Mouse (Mus musculus) hindbrain, embryonic 12.5 days (tissue): Measurements from ENCODE around the gene Wfdc15b. TPM values are rescaled to one million over a fixed set of nuclear protein-coding genes. Genes with fewer than 3 reads are reported as not detected.
"Not testable (repeated sequence)": the region's sequence is repeated elsewhere in the genome, so short reads cannot be mapped to it uniquely, and the experiment has no call there.

ENCODE experiments used
- ATAC-seq: fragments of 200-750 bp; cut with Nextera tagmentation; 2 replicates; pipeline ENCODE4 v1.8.0; 2017; ENCODE audit warnings: moderate TSS enrichment; ENCODE audit not compliant: low FRiP score
- H3K27ac ChIP-seq: fragments of 300-500 bp; sonication (generic); 2 replicates; pipeline ENCODE4 v1.5.1; 2016; ENCODE audit warnings: mild to moderate bottlenecking
- H3K27me3 ChIP-seq: fragments of 300-500 bp; sonication (generic); 2 replicates; pipeline ENCODE4 v1.6.1; 2016; ENCODE audit warnings: mild to moderate bottlenecking
- H3K36me3 ChIP-seq: fragments of 300-500 bp; sonication (generic); 2 replicates; pipeline ENCODE4 v1.6.1; 2016; ENCODE audit warnings: mild to moderate bottlenecking
- H3K4me1 ChIP-seq: fragments of 300-500 bp; sonication (generic); 2 replicates; pipeline ENCODE4 v1.6.1; 2016
- H3K4me2 ChIP-seq: fragments of 300-500 bp; sonication (generic); replicated peaks from 2 replicates; pipeline ENCODE4 v1.6.1; 2016; ENCODE audit warnings: mild to moderate bottlenecking
- H3K4me3 ChIP-seq: fragments of 300-500 bp; sonication (generic); 2 replicates; pipeline ENCODE4 v1.5.1; 2016; ENCODE audit warnings: mild to moderate bottlenecking
- H3K9ac ChIP-seq: fragments of 300-500 bp; sonication (generic); 2 replicates; pipeline ENCODE4 v1.6.1; 2016; ENCODE audit warnings: mild to moderate bottlenecking, moderate library complexity
- H3K9me3 ChIP-seq: fragments of 300-500 bp; sonication (generic); replicated peaks from 2 replicates; pipeline ENCODE4 v1.6.1; 2016; ENCODE audit warnings: mild to moderate bottlenecking
- whole genome bisulfite sequencing: fragments of 180-500 bp; shearing (Covaris S2); methylation state at CpG from one replicate; pipeline ENCODE4 v1.1.7; 2016; 5-methylcytosine and 5-hydroxymethylcytosine counted together
- polyA plus RNA-seq: library from polyadenylated mRNA; unstranded; fragments of >200 nt; fragmentation: Nextera tagmentation; extraction: Ambion mirVana; gene quantifications from 2 replicates; pipeline ENCODE4 v1.2.1, GENCODE M21; 2016

The Wfdc15b gene
- polyA plus RNA-seq = not detected in 2 replicates

GRCm38 (mm10) chr2:164221522-164221921 lies at the start of gene Wfdc15b:
Gene Wfdc15b (minus strand): TSS chr2:164221660.
- Histone ChIP-seq H3K4me2 (no peak within 1 kb of the TSS), H3K4me3 (no peak within 1 kb of the TSS), H3K27ac (no peak within 1 kb of the TSS), H3K27me3 (no peaks in the 10 kb centered on the region), H3K36me3 (no peaks in the 10 kb centered on the region), H3K9me3 (no peaks in the 10 kb centered on the region), H3K9ac (no peak within 1 kb of the TSS), H3K4me1 (no peaks in the 10 kb centered on the region)
- ATAC-seq = no peak
- WGBS = 80% methylated on average over 11 of the region's 11 CpGs

DNA sequence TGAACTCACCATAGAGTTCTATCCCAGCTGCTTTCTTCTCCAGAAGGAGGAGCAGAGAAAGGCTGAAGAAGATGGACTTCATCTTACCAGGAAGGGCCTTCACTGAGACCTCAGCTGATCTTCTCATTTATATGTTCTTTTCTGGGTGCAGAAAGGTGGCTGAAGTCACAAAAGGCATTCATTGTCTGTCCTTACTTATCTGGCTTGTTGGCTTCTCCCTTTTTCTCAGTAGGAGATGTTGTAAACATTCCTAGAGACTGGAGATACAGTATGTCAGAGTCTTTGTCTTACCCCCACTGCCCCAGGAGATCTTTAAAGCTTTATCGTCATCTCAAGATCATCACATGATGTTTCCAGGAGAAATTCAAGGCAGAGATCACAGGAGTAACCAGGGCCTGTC lies 35.1 kb upstream of the Wfdc15b start, which contains the start of gene Svs3b:
Gene Svs3b (minus strand): TSS at position 101 of the 400 bp plus-strand sequence.
- WGBS = 93% methylated on average over 1 of the region's 1 CpGs

GRCm38 (mm10) chr2:164238366-164238765 lies 16.9 kb upstream of the Wfdc15b start, which contains the start of gene Svs2:
Gene Svs2 (minus strand): TSS chr2:164238466.
- H3K4me2 ChIP-seq = no peak within 1 kb of the TSS
- no peaks in the 10 kb centered on the region for H3K36me3 ChIP-seq
- 0 out of 2 replicates have a peak, but pooled peaks cover 3% of the 10 kb centered on the region for H3K9me3 ChIP-seq
- H3K4me1 ChIP-seq = no peaks in the 10 kb centered on the region
- H3K9ac ChIP-seq = no peak within 1 kb of the TSS
- WGBS = 91% methylated on average over 3 of the region's 3 CpGs
- no peak for ATAC-seq
- no peak within 1 kb of the TSS for H3K4me3 ChIP-seq
- no peaks in the 10 kb centered on the region for H3K27me3 ChIP-seq
- no peak within 1 kb of the TSS for H3K27ac ChIP-seq

More for the DNA sequence above, 35.1 kb upstream of the Wfdc15b start, which contains the start of gene Svs3b:
- H3K4me1 ChIP-seq, H3K4me3 ChIP-seq, H3K9me3 ChIP-seq, H3K4me2 ChIP-seq, H3K36me3 ChIP-seq, ATAC-seq, H3K9ac ChIP-seq, H3K27ac ChIP-seq, H3K27me3 ChIP-seq: not testable (repeated sequence)

- no peak overlapping the region for H3K4me3 ChIP-seq
- no peaks in the 10 kb centered on the region for H3K27me3 ChIP-seq
- H3K4me1 ChIP-seq = no peaks in the 10 kb centered on the region
- no peaks in the 10 kb centered on the region for H3K9me3 ChIP-seq
- WGBS = 91% methylated on average over 8 of the region's 8 CpGs
- H3K27ac ChIP-seq = no peak overlapping the region
- no peak overlapping the region for H3K9ac ChIP-seq
- no peak for ATAC-seq
- no peak overlapping the region for H3K4me2 ChIP-seq
- no peaks in the 10 kb centered on the region for H3K36me3 ChIP-seq
These were observed 11.2 kb upstream of the Wfdc15b start for GRCm38 (mm10) chr2:164232671-164233070.

DNA sequence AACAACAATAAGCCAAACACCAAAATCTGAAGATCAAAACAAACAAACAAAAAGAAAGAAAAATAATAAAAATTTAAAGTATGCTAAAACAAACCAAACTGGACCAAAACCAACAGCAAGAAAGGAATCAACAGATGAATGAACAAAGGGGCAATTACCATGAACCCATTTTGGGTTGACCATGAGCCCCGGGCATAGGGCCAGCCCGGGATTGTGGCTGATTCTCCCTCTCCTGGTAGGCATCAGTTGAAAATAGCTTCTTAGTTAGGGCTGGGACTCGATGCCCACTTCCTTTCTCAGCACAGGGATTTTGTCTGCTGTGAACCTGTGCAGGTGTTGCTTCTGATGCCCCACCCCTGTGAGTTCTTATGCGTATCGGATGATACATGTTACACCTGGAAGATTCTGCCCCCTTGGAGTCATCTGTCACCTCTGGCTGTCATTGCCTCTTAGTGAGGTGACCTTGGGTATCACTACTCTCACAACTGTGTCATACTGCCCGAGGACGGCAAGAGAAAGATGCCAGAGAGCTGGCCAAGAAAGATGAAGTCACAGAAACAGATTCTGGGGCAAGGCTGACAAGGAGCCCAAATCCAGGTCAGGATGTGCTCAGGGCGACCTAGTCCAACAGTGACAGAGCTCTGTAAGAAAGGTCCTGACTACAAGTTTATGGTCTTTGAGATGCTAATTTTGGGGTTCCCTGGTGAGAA lies 7.1 kb upstream of the Wfdc15b start:
- no peaks in the 10 kb centered on the region for H3K27me3 ChIP-seq
- H3K9ac ChIP-seq = no peak overlapping the region
- no peak overlapping the region for H3K4me3 ChIP-seq
- no peak overlapping the region for H3K27ac ChIP-seq
- ATAC-seq = no peak
- no peaks in the 10 kb centered on the region for H3K36me3 ChIP-seq
- no peaks in the 10 kb centered on the region for H3K4me1 ChIP-seq
- no peaks in the 10 kb centered on the region for H3K9me3 ChIP-seq
- 88% methylated on average over 8 of the region's 8 CpGs for WGBS
- no peak overlapping the region for H3K4me2 ChIP-seq

DNA sequence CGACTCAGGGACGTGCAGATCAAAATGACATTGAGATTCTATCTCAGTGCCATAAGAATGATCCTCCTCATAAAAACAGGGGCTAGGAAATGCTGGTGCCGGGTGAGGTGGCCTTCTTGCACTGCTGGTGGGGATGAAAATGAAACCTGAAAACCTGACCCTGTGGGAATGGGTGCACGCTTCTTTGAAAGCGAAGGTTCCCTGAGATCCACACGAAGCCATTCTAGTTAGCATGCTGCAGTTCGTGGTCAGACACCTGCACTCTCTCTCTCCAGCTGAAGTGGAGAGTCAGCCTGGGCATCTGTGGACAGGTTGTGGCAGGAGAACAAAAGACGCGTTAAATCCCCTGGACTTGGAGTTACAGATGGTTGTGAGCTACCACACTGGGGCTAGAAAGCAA lies 2.2 kb downstream of the Wfdc15b start:
- Histone ChIP-seq H3K27me3 (no peaks in the 10 kb centered on the region), H3K4me1 (no peaks in the 10 kb centered on the region), H3K9me3 (no peaks in the 10 kb centered on the region), H3K27ac (no peak overlapping the region), H3K4me3 (no peak overlapping the region), H3K4me2 (no peak overlapping the region), H3K36me3 (no peaks in the 10 kb centered on the region), H3K9ac (no peak overlapping the region)
- 90% methylated on average over 9 of the region's 9 CpGs for WGBS
- no peak for ATAC-seq

GRCm38 (mm10) chr2:164212711-164213110 lies 8.7 kb downstream of the Wfdc15b start:
- Histone ChIP-seq H3K4me1 (no peaks in the 10 kb centered on the region), H3K36me3 (no peaks in the 10 kb centered on the region), H3K27ac (no peak overlapping the region), H3K4me3 (no peak overlapping the region), H3K9ac (no peak overlapping the region), H3K27me3 (no peaks in the 10 kb centered on the region), H3K4me2 (no peak overlapping the region), H3K9me3 (no peaks in the 10 kb centered on the region)
- ATAC-seq = no peak
- WGBS = 94% methylated on average over 5 of the region's 5 CpGs

GRCm38 (mm10) chr2:164210892-164211291 lies 10.6 kb downstream of the Wfdc15b start:
- no peak for ATAC-seq
- Histone ChIP-seq H3K27ac (no peak overlapping the region), H3K4me3 (no peak overlapping the region), H3K9ac (no peak overlapping the region), H3K4me2 (no peak overlapping the region), H3K4me1 (no peaks in the 10 kb centered on the region), H3K27me3 (no peaks in the 10 kb centered on the region), H3K9me3 (no peaks in the 10 kb centered on the region), H3K36me3 (no peaks in the 10 kb centered on the region)
- 79% methylated on average over 4 of the region's 4 CpGs for WGBS

DNA sequence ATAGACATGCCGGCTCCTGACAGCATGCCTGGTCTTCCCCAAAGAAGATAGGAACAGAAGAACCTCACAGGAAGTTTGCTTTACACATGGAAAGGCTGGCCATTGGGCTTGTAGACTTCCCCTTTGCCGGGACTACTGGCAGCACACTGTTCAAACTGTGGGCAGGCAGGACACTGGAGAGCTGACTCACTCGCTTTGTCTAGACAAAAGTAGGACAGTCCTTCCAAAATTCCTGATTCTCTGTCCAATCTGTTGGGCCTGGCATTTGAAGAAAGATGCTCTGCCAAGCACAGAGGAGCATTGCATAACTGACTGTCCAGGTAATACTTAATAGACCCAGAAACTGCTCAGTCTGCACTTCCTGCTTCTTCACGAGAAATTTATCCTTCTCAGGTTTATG lies 14.8 kb downstream of the Wfdc15b start:
- H3K4me2 ChIP-seq = no peak overlapping the region
- no peaks in the 10 kb centered on the region for H3K27me3 ChIP-seq
- H3K27ac ChIP-seq = no peak overlapping the region
- no peak overlapping the region for H3K4me3 ChIP-seq
- no peaks in the 10 kb centered on the region for H3K4me1 ChIP-seq
- H3K9me3 ChIP-seq = no peaks in the 10 kb centered on the region
- WGBS = 86% methylated on average over 4 of the region's 4 CpGs
- H3K9ac ChIP-seq = no peak overlapping the region
- H3K36me3 ChIP-seq = no peaks in the 10 kb centered on the region
- ATAC-seq = no peak

DNA sequence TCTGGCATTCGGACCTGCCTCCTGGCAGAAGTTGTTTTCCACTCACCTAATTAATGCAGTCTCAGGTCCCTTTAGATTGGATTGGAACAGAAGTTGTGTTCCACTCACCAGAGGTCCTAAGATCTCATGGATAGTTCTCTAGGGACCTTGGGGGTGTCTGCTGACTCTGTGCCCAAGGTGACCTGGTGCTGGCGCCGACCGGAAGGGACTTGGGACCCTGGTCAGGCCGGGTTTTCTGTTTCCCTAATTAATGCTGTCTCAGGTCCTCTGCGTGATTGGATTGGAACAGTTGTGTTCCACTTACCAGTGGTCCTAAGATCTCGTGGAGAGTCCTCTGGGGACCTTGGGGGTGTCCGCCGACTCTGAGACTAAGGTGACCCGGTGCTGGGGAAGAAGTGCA lies 15.4 kb downstream of the Wfdc15b start:
- H3K4me3 ChIP-seq, H3K4me2 ChIP-seq: not testable (repeated sequence)
- WGBS = 93% methylated on average over 10 of the region's 10 CpGs

DNA sequence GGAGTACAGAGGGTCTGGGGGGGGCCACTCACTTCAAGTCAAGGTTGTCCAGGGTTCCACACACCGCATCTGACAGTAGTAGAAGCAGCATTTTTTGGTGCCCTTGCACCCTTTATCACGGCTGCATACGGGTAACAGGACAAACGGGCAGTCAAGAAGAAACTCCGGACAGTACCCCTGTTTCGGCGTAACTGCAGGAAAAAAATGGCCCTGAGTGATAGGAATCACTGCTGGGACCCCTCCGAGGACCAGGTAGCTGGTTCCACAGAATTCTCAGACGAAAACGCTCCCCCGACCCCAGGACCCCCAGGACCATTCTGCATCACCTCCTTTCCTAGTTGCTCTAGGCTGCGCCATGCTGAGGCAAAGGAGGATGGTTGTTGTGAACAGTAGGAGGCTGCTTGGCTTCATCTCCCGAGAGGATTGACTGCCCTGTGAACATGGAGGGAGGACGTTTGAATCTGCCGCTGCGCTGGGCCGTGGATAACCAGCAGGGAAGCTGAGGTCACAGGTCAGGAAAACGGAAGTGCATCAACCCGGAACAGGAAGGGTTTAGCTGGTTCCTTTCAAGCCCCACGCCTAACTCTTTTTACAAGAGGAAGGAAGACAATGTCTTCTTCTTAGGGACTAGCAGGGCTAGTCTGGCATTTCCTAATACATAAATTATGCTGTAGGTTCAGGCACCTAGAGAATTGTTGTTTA lies 21.7 kb downstream of the Wfdc15b start, which contains the start of gene Wfdc15a:
Gene Wfdc15a (minus strand): TSS at position 505 of the 702 bp plus-strand sequence.
- H3K4me1 ChIP-seq = no peaks in the 10 kb centered on the region
- H3K27me3 ChIP-seq = no peaks in the 10 kb centered on the region
- H3K9me3 ChIP-seq = no peaks in the 10 kb centered on the region
- H3K4me2 ChIP-seq = no peak within 1 kb of the TSS
- no peak within 1 kb of the TSS for H3K4me3 ChIP-seq
- no peak for ATAC-seq
- H3K27ac ChIP-seq = no peak within 1 kb of the TSS
- no peaks in the 10 kb centered on the region for H3K36me3 ChIP-seq
- 77% methylated on average over 20 of the region's 20 CpGs for WGBS
- H3K9ac ChIP-seq = no peak within 1 kb of the TSS

More for the DNA sequence above, 15.4 kb downstream of the Wfdc15b start:
- H3K27me3 ChIP-seq, ATAC-seq, H3K27ac ChIP-seq, H3K9me3 ChIP-seq, H3K4me1 ChIP-seq, H3K9ac ChIP-seq, H3K36me3 ChIP-seq: not testable (repeated sequence)

GRCm38 (mm10) chr2:164196700-164196990 lies 24.8 kb downstream of the Wfdc15b start:
- H3K4me3 ChIP-seq = no peak overlapping the region
- H3K4me1 ChIP-seq = no peaks in the 10 kb centered on the region
- no peaks in the 10 kb centered on the region for H3K36me3 ChIP-seq
- WGBS = 87% methylated on average over 5 of the region's 5 CpGs
- H3K4me2 ChIP-seq = no peak overlapping the region
- H3K27ac ChIP-seq = no peak overlapping the region
- no peak for ATAC-seq
- H3K27me3 ChIP-seq = no peaks in the 10 kb centered on the region
- no peak overlapping the region for H3K9ac ChIP-seq
- H3K9me3 ChIP-seq = no peaks in the 10 kb centered on the region
